Mouse (Mus musculus): ENCODE measurements around the gene Gm48551. TPM values are rescaled to one million over a fixed set of nuclear protein-coding genes. Genes with fewer than 3 reads are reported as not detected.

The Gm48551 gene
- total RNA-seq, 2 experiments from 2014 or later = 0.57 to 0.97 TPM

DNA sequence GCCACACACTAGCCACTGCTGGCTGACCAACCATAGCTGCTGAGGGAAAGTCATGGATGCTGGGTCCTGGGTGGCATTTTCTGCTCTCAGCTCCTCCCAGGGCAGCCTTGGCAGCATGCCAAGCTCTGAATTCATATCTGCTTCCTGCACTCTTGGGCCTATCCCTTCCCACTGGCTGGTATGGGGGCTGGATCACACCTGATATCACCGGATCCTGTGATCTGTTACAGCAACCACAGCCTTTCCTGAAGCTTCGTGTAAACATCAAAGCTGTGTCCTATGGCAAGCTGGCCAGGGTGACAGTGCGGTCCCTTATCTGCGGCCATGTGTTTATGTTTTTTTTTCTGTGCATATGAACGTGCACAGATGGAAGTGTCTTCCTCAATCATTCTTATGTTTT lies 2.2 kb upstream of the Gm48551 start:
- DNase-seq (ENCODE audit: low spot score) = no peak

DNA sequence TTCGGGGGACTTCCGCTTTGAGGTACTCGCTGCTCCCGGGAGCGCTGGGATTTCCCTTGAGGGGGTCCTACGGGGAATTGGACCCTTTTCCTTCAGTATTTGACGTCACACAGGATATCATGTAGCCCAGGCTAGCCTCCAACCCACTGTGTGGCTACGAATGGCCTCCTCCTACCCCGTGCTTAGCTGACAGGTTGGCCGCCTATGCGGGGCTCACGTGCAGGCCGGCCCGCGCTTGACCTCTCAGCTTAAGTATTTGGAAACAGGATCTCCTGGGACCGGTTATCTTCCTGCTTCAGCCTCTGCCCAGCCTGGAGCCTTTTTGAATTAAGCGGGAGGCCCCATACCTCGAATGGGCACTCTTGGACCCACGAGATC lies 328 bp downstream of the Gm48551 start:
- no peak for DNase-seq (ENCODE audit: low spot score)

DNA sequence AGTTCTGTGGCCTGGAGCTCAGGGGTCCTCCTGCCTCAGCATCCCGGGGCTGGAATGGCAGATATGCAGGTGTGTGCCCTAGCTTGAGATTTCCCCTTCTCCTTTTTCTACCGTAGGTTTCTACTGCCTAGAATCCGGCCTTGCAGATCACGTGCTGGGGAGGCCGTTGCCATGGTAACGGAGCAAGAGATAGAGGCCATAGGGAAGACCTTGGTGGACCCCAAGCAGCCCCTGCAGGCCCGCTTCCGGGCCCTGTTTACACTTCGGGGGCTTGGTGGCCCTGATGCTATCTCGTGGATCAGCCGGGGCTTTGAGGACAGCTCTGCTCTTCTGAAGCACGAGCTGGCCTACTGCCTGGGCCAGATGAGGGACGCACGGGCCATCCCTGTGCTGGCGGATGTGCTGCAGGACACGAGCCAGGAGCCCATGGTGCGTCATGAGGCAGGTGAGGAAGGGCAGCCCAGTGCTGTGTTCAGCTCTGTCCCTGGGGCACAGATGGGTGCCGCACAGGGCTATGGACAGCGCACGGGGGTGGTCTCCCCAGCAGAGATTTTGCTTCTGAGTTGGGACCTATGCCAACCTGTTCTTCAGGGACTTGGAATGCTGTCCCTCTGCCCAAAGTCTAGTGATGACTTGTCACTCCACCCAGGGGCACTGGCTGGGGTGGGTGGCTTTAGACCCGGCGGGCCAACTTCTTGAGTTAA lies 1.5 kb downstream of the Gm48551 start:
- DNase-seq (ENCODE audit: low spot score) = no peak

DNA sequence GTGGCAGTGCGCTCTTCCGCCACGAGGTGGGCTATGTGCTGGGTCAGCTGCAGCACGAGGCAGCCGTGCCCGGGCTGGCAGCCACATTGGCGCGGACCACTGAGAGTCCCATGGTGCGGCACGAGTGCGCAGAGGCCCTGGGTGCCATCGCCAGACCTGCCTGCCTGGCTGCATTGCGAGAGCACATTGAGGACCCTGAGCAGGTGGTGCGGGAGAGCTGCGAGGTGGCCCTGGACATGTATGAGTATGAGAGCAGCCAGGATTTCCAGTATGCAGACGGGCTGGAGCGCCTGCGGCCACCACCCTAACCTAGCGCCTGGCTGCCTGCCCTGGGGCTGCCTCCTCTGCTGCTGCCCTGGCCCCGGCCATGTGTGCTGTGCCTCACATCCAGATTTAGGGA lies 3.5 kb downstream of the Gm48551 start:
- DNase-seq (ENCODE audit: low spot score) = no peak

DNA sequence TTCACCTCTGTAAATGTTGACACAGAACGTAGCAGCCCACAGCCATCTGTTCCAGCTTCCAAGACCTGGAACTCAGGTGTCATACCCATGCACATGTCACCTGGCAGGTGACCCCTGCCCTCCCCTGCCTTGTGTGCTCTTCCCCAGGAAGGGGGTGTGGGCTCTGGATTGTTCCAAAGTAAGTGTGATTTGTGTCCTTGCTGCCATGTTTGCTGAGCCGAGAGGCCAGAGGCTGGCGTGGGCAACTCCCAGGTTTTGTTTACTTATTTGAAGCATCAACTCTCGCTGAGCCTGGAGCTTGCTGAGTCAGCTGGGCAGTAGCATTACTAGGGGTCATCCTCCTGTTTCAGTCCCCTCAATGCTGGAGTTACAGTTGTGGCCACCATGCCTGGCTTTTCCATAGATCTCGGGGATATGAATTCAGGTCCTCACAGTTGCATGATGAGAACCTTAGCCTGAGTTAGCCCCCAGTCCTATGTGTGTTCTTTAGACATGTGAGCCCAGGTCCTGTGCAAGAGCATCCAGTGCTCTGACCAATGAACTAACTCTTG lies 4.3 kb downstream of the Gm48551 start, which contains the start of gene Gm48552:
Gm48552 (plus strand) TSS at position 501 of the 551 bp plus-strand sequence.
- no peak for DNase-seq (ENCODE audit: low spot score)

DNA sequence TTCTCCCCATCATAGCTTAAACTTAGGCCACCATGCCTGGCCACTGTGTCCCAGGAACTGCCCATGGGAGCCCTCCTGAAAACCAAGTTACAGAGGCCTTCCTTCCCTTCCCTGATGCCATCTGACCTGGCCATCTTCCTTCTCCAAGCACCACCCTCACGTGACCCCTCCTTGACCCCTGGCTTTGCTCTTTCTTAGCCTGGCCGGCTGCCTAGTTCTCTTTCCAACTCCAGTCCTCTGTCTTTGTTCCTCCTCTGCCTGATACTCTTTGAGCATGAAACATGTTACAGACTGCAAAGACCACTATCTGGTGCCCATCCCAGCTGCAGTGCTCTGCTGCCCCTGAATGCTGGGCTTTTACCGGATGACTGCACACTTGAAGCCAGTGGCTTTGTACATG lies 5.1 kb downstream of the Gm48551 start:
- no peak for DNase-seq (ENCODE audit: low spot score)

DNA sequence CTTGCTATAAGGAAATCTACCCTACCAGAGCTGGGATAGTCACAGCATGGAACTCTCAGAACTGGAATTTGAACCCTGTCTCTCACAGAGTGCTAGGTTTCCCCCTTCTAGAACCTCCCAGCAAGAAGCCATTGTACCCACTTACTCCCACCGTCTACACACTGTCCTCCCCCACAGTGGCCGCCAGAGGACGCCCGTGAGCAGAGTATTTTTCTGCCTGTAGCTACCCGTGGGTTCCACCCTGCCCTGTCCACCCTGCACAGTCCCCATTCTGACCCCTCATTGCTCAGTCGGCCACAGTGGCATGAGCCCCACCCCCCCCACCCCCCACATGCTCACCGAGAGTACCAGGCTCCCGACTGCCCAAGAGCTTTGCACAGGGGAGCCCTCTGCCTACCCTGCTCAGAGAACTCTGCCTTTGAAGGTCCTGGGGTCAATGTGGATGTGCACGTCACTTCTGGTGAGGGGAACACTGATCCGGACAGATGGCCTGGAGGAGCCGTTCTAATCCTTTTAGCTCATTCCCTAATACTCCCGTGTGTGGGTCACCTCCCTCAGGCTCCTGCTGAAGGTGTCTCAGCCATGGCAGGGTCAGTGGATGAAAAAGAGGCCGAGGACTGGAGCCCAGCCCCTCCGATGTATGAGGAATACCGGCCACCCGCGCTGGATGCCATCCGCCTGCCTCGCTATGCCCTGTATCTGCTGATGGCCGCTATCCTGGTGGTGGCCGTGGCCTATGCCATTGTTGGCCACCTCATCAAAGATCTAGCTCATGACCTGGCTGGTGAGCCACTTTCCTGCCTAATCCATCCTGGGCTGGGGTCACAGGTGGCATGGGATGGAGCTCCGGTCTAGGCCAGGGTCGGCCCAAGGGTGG lies 5.8 kb downstream of the Gm48551 start:
- peak; percentile 76 for DNase-seq (ENCODE audit: low spot score)

DNA sequence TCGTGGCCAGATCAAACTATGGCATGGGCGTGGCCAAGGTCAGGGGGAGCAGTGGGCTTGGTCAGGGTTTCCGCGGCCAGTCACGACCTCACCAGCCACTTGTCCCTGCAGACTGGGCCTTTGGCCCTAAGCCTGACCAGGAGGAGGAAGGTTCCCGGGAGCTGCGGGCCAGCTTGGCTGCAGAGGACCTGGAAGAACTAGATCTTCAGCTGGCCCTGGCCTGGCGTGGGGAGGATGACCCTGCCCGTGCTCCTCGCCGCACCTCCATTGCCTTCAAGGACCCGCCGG lies 6.4 kb downstream of the Gm48551 start:
- DNase-seq (ENCODE audit: low spot score) = no peak

DNA sequence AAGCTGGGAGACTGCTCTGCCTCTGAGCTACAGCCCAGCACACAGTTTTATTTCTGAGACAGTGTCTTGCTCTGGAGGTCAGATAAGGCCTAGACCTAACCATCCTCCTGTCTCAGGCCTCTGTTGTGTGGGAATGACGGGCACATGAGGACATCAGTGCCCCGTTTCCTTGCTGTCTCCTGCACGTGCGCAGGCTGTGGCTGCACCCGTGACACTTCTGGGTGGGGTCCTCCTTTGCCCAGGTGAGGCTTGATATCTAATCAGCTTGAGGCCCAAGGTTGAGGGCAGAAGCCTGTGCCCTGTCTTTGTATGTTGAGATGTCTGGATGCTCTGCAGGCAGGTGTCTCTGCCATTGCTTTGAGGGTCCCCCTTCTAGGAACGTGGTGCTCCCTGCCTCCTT lies 8.0 kb downstream of the Gm48551 start:
- no peak for DNase-seq (ENCODE audit: low spot score)

DNA sequence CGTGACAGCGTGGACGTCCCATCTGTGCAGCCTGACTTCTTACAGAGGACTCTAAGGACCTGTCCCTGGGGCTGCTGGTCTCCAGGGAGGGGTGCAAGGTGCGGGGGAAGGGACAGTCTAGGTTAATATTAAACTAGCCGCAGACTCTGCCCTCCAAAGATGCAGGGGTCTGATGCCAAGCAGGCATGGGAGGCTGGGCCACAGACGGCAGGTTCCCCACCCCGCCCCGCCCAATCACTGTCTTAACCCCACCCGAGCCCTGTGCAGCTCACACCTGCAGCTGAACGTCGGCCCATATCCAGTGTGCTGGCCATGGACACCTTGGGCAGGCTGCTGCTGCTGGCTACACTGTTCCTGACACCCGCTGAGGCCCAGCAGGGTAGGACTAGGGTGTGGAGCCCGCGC lies 8.5 kb downstream of the Gm48551 start, which contains the start of gene Smim24:
Smim24 (plus strand) TSS at position 271 of the 405 bp plus-strand sequence.
- no peak for DNase-seq (ENCODE audit: low spot score)

DNA sequence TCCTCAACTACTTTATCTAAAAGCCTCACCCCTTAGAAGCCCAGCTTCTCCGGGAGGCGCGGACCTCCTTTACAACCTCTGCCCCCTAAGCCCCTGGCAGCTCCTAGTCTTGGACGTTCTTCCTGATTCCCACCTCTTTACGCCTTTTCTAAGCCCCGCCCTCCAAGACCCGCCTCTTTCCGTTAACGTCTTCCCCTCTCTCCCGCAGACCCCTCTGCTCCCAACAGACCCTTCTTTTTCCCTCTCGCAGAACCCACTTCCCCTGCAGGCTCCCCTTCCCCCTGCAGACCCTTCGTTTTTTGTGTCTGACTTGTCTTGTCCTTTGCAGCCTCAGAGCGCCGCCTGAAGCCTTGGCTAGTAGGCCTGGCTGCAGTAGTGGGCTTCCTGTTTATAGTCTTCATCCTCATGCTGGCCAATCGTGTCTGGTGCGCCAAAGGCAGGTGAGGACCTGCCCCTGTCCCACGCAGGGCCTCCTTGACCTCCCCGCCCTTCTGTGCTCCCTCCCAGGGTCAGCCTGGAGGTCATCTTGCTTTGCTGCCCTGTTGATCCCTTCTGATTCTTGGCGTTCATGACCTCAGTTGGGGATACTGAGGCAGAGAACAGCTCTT lies 9.3 kb downstream of the Gm48551 start:
- no peak for DNase-seq (ENCODE audit: low spot score)

DNA sequence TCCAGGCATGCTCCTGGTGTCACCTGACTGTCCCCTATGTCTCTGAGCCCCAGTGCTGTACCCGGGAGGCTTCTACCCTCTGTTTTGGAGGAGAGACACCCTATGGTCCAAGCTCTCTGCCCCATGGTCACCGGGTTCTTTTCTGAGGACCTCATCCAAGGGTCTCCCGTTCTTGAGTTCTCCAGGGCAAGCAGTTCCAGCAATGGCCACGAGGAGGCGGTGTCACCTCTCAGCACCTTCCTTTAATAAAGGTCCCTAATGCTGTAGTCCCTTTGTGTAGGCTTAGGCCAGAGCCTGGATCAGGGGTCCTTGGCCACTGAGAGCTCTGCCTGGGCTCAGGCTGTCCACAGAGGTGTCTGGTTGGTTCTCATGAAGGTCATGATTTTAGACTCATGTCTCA lies 10.9 kb downstream of the Gm48551 start:
- no peak for DNase-seq (ENCODE audit: low spot score)

DNA sequence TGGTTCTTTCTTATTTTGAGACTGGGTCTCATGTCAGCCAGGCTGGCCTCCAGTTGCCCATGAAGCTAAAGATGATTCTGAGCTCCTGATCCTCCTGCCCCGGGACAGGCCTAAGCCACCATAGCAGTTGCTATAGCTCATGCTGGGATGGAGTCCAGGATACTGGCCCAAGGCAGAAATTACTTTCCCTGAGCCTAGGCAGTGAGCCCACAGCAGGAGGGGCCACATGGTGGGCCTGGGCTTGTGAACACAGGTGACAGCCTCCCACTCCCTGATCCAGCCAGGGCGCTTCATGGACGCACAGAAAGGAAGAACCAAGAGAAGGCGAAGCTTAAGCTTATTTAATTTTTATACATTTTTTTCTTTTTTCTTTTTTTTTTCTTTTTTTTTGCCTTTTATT lies 11.6 kb downstream of the Gm48551 start:
- no peak for DNase-seq (ENCODE audit: low spot score)

DNA sequence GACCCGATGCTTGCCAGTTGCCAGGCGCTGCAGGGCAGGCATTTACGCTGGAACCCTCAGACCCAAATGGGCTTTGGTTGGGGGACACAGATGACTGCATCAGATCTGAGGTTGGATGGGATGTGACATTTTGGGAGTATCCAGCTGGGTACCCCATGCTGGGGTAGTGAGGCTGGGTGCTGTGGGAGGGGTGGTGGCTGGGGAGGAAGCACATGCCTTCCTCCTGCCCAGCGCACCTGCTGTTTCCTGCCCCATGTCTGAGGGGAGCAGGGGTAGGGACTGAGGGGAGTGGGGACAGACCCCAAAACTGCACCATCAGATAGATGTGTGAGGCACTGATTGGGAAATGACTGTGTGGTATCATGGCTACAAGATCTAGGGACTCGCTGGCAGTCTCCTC lies 12.5 kb downstream of the Gm48551 start:
- no peak for DNase-seq (ENCODE audit: low spot score)

DNA sequence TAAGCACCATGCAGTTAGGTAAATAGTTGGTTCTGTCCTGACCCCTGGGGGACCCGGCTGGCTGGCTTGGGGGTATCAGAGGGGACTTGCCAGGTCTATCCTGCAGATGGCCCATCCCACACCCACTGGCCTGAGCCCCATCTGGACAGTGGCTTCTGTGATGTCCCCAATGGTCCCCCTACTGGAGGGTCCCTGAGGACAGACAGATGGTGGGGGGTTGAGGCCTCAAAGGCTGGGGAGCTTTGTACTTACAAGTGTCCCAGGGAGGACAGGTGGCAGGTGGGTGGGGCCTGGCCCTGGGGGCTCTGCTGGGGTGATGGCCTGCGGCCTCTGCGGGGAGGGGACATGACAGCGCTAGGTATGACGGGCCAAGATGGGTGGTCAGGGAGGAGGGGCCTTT lies 15.0 kb downstream of the Gm48551 start:
- no peak for DNase-seq (ENCODE audit: low spot score)

DNA sequence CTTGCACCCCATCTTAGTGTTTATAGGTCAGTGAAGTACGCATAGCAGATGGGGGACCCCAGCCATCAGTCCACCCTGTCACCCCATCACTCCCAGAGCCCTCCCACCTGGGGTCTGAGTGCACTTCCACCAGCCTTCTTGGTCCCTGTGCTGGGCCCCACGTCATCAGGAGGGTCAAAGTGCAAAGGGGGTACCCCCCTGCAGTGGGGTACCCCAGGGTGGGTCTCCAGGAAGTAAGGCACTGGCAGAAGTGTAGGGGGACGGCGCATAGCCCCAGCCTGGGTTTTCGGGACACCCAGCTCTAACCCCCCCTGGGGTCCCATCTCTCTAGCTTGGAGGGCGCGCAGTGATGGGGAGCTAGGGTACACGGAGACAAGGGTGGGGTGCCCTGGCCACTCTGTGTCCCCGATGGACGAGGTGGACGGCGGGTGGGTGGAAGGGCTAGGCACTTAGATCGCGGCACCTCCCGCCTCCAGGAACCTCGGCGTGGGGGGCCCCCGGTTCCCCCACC lies 15.6 kb downstream of the Gm48551 start:
- DNase-seq (ENCODE audit: low spot score) = no peak

DNA sequence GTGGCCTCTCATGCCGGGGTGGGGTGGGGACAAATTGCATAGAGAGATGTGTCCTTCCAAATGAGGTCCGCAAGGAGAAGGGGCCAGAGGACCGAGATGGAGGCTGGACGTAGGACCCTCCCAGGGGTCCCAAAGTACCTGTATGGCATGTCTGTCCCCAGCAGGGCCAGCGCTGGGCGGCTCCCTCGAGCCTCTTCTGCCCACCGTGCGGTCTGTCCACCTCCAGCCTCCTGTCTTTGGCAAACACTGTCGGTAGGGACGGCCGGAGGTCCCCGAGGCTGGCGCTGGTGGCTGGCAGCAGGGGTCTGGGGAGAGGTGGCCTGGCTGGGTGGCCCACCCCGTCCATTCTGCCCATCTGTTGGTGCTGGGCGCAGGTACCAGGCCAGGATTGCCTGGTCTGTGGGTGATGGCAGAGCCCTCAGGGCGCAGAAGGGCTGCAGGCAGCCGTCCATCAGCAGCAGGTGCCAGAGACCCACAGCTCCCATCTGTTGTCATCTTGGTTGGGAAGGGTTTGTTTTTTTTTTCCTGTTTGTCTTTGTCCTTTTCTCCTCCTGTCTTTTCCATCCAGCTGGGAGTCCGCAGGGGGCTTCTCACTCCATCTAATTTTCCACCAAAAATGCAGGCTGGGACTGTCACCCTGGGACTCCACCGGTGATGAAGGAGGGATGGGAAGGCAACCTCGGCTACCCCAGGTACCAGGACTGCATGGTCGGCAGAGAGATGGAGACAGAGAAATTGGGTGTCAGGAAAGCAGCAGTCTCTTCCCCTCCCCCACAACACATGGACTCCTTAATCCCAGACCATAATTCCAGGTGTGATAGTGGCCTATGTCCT lies 16.3 kb downstream of the Gm48551 start:
- no peak for DNase-seq (ENCODE audit: low spot score)

DNA sequence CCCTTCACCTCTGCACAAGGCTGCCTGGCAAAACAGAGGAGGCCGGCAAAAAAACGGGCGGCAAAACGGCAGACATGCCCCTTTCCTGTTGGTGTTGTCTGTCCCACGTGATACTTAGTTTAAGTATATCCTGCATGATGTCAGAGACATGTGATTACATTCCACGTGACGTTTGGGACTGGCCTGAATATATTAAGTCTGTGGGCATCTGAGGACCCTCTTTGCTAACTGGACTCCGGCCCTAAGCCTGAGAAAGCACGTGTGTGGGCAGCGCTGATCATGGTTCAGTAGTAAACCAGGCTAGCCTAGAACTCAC lies 16.9 kb downstream of the Gm48551 start:
- DNase-seq (ENCODE audit: low spot score) = no peak

DNA sequence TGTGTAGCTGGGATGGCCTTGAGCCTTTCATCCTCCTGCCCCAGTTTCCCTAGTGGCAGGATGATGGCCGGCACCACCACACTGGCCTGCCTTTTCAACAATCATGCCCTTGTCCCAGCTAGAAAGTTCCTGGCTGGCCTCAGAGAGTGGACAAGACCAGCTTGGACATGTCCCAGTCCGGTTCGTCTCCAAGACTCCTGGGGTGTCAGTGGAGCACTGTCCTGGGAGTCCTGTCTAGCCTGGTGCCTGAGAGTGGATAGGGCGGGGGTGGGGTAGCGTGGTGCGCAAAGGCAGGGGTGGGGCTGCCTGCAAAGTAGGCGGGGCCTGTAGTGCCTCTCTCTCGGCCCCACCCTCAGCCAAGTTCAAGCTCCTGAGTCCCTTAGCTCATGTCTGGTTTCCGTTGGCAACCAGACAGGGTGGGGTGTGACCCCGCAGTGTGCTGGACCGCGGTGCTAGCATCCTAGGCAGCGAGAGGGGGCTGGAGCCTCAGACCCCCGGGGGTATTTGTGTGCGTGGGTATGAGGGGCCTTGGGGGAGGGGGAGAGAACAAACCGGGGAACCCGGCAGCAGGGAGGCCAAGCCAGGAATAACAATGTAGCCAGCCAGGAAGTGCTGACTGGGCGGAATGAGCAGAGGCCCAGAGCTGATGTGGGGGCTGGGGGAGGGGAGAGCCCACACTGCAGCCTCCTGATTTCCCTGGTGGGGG lies 17.4 kb downstream of the Gm48551 start:
- DNase-seq (ENCODE audit: low spot score) = peak; percentile 77

DNA sequence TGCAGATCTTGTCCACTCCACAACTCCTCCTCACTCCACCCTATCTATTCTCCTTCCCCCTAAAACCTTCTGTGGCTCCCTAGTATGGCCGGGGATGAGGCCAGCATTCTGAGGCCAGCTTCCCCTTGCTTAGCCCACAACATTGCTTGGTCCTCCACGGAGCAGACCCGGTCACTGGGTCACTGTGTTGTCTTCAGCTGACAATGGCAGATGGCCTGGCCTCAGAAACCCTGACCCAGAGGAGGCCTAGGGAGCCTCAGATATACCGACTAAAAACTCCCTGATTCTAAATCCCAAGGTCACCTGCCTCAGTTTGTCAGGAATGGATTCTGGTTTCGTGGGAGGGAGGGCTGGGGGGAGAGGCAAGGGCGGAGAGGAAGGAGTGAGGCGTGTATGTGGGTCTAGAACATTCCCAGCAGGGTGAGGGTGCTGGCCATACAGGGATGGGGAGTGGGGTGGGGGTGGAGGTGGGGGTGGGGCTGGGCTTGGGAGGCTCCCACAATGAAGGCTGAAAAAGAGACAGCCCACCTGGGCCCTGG lies 18.0 kb downstream of the Gm48551 start:
- no peak for DNase-seq (ENCODE audit: low spot score)

Data from gastrocnemius, adult 18-20 months (tissue).